Mouse (Mus musculus): Measurements from ENCODE around the gene Sox30. TPM values are rescaled to one million over a fixed set of nuclear protein-coding genes. Genes with fewer than 3 reads are reported as not detected.

Gene Sox30
- total RNA-seq (2015): not detected in 2 replicates
- total RNA-seq (2017): not detected in 2 replicates

DNA sequence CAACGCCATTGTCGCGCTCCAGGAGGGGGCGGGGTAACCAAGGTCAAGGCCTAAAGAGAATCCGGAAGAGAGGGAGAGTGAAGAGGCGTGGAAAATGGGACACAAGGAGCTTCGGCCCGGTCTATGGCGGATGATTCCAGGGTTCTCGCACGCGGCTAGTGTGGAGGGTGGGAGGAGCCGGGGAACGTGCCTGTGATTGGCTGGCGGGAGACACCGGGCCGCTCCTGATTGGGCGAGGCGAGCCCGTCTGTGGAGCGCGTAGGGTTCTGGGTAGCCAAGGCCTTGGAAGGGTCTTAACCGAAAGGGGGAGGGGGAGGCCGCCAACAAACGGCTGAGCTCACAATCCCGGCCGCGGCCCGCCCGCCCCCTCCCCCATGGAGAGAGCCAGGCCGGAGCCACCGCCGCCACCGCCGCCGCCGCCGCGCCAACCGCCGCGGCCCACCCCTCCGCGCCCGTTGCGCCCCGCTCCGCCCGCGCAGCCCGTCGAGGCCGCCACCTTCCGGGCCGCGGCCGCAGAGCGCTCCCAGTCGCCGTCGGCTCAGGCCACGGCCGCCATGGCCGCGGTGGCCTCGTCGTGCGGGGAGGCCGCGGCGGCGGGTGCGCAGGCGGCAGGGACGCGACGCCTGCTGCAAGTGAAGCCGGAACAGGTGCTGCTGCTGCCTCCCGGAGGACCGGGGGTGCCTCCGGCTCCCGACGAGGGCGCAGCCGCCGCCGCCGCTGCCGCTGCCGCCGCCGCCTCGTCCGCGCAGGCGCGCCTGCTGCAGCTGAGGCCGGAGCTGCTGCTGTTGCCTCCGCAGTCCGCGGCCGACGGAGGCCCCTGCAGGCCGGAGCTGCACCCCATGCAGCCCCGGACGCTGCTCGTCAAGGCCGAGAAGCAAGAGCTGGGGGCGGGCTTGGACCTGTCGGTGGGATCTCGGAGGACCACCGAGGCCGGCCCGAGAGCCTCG is at the start of gene Sox30:
Gene Sox30, plus strand, starts transcription at position 365 of the 947 bp plus-strand sequence.
- peak; percentile 73 for ATAC-seq (replicated peaks; ENCODE audit: poor library complexity)

DNA sequence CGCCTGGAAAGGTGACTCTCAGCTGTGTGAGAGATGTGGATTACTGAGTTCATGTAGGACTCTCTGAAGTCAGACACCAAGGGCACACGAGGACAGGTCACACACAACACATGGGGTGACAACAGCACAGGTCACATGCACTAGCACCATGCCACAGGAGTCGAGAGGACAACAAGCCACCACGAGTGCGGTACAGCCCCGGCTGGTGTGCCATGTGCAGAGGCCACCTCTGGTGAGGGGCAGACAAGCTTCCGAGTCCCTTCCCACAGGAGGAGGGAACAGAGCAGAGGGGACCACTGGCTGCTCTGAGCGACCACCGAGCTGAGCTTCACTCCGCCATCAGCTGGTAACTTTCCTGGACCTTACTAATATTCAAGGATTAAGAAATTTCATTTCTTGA is 47.3 kb upstream of the Sox30 start:
- ATAC-seq (replicated peaks; ENCODE audit: poor library complexity): no peak

DNA sequence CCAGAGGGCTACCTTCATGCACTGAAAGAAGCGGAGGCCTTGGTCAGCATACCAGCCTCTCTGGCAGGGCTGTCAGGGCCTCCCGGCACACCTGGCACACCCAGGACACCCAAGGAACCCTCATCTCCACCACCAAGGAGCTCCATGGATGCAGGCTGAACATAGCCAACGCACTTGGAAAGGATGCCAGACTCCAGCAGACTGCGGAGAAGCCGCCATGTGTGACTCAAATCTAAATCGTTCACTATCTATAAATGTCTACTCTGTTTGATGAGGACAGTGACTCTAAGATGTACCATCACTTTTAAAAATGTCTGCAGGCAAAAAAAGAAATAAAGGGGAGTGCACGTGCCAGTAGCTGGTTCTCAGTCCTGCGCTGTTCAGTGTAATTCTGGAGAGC is 42.6 kb upstream of the Sox30 start:
- no peak for ATAC-seq (replicated peaks; ENCODE audit: poor library complexity)

DNA sequence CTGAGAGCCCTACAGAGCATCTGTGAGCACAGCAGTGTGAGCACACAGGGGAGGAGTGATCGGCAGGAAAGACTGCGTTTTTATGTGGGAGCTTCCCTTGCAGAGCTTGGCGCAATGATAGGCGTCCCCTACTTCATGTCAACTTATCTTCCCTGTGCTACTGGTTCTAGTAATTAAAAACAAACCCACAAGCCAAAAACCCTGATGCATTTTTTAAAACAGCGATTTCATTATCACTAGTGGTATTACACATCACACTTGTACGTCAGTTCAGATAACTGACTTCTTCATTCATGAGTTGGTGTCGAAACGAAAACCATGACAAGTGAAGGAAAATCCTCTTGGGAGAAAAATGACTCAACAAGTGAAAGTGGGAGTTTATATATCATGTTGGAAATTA is 41.2 kb upstream of the Sox30 start:
- ATAC-seq (replicated peaks; ENCODE audit: poor library complexity): peak; percentile 64

DNA sequence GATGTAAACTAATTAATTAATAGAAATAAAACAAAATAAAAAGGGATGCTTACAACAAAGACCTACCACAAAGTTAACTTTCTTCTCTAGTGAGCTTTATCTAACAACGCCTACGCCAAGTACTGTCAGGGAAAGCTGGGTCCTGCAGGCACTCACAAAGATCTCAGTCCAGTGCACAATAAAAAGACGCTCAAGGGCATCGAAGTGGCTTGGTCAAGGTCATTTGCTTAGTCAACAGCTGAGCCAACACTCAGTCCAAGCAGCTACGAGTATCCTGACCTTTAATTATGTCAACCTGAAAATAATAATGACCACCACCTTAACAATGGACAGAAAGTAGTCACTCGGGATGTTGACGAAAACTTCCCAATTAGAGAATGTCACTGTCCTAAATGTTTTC is 37.8 kb upstream of the Sox30 start:
- no peak for ATAC-seq (replicated peaks; ENCODE audit: poor library complexity)

DNA sequence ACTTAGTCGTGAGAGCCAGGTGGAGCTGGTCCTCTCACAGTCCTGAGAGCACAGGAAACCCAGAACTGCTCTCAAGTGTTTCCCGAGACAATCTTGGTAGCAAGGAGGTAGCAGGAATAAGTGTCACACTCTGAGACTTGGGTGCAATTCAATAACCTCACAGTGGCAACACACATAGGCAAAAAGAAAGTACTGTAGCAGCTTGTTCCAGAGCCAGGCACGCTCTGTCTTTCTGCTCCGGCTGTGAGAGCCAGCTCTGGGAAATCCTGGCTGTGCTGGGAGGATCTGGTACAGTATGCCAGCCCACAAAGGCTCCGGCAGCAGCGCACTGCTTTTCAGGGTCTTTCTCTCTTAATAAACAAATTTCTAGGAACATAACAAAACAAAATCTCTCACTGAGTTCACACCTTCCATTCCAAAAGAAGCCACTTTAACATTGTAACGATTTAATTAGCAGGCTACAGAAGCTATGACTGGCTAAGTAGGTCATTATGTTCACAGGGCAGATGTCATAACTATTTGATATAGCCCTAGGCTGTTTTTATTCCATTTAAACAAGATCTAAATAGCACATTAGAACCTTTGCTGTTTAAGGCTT is 36.9 kb upstream of the Sox30 start:
- no peak for ATAC-seq (replicated peaks; ENCODE audit: poor library complexity)

DNA sequence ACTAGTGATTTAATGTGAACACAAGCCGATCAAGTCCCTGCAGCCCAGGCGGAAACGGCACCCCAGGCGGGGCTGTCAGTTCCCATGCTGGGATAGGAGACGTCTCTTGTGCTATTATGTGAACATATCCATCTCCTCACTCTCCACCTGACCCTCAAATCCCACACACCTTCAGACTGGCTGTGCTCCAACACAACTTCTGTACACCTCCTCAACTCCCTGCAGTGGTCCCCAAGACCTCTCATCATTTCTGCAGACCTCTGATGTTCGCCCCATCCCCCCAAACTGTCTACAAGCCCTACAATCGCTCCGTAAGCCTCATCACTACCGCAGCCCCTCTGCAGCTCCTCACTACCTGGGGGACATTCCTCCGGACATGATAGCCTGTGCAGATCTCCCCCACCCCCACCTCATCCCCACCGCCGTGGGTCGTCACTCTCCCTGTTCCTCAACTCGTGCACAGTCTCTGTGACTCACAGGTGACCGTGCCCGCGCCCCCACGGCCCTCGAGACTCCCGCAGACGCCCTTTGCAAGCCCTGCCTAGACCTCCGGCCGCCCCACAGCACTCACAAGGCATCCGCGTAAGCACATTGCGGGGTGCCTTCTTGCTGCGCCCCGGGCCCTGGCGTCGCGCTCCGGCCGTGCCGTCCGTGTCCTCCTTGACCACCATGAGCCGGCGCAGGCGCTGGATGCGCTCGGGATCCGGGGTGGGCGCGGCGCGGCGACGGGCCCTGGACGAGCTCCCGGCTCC is 36.0 kb upstream of the Sox30 start:
- ATAC-seq (replicated peaks; ENCODE audit: poor library complexity): peak; percentile 21

DNA sequence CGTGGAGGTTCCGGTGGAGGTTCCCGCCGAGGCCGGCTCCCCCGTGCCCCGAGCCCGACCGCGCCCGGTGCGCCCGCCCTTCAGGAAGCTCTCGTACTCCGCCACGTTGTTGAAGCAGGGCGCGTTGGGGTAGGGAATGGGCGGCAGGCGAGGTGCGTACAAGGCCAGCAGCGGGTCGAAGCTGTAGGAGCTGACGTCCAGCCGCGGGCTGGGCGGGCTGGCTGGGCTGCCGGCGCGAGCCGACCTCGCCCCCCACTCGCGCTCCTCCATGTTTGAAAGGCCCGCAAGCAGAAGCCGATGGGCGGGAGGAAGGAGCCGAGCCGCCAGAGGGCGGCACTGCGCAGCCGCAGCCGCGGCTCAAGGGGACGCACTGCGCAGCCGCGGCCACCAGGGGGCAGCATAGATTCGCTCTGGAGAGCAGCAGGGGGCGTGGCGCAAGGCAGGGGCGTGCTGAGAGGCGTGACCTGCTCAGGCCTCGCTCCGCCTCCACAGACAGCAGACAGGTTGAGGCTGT is 35.4 kb upstream of the Sox30 start, which contains the start of gene Lsm11:
Gene Lsm11, minus strand, starts transcription at position 293 of the 514 bp plus-strand sequence.
- peak; percentile 94 for ATAC-seq (replicated peaks; ENCODE audit: poor library complexity)

DNA sequence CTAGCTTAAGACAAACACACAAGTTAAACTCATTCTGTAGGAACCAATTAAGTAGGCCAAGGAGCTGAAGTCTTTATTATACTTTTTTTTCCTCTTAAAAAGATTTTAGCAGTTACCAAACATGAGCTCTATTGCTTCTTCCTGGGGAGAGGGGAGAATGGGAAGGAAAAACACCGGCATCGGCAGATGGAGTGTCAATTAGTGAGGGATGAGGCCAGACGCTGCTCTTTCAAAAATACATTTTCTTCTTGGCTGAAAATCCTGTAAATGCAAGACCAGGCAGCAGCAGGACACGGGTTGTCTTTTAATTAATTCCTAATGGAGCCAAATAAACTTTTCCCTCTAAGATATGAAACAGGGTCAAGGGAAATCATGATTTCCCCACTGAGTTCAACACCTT is 33.3 kb upstream of the Sox30 start:
- no peak for ATAC-seq (replicated peaks; ENCODE audit: poor library complexity)

DNA sequence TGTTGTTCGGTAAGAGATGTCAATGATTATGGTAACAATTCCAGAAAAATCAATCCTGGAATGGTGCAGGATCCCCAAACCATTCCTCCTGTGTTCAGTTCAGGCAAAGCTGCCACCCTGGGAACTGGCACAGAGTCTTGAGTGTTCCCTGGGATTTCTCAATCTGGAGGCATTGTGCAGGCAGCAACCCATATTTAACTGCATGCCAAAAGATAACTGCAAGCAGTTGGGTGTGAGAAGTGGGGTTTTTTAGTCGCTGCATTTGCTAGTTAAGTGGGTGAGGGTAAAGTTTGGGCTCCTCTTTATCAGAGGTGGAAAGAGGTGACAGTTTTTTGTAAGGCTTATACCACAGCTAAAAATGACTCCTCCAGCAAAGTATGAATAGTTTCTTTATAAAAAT is 32.6 kb upstream of the Sox30 start:
- ATAC-seq (replicated peaks; ENCODE audit: poor library complexity): no peak

DNA sequence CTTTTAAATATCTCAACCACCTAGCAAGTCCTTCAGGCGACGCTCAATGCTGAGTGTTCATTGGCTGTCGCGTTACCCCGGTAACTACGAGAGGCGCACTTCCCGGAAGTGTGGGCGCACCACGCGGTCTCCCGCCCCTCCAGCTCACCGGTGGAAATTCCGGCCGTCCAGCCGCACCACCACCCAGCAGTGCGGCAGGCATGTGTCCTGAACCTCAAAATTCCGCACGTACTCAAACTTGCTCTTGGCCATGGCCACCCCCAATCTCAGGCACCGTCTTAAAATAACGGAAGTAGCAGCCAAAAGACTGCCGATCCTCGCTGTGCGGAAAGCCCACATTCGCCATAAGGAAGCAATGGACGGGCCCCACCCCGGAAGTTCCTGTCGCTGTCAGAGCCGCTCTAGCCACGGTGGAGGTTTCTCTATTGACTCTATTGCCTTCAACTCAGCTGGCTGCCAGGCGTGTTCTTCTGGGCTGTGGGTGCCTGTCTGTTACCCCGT is 24.9 kb upstream of the Sox30 start, which contains the start of gene Thg1l:
Gene Thg1l, minus strand, starts transcription at position 368 of the 501 bp plus-strand sequence.
- peak; percentile 97 for ATAC-seq (replicated peaks; ENCODE audit: poor library complexity)

DNA sequence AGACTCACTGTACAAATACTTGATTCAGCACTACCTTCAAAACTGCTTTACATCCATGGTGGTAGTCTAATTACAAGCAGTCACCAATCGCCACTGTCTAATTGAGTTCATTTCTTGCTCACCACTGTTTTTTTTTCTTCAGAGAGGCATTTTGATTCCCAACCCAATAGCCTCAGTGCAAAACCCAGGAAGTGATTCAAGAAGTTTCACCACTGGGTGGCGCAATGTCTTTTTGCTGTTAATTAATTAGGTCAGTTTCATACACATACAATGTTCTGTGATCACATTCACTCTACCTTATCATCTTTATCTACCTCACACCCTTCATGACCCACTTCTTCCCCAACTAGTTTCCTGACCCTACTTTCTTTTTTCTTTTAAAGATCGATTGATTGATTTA is 20.5 kb upstream of the Sox30 start:
- ATAC-seq (replicated peaks; ENCODE audit: poor library complexity): peak; percentile 47

DNA sequence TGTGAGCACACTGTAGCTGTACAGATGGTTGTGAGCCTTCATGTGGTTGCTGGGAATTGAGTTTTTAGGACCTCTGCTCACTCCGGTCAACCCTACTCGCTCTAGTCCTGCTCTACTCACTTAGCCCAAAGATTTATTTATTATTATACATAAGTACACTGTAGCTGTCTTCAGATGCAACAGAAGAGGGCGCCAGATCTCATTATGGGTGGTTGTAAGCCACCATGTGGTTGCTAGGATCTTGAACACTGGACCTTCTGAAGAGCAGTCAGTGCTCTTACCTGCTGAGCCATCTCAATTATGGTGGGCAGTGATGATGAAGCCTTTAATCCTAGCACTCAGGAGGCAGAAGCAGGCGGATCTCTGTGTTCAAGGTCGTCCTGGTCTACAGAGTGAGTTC is 20.1 kb upstream of the Sox30 start:
- no peak for ATAC-seq (replicated peaks; ENCODE audit: poor library complexity)

DNA sequence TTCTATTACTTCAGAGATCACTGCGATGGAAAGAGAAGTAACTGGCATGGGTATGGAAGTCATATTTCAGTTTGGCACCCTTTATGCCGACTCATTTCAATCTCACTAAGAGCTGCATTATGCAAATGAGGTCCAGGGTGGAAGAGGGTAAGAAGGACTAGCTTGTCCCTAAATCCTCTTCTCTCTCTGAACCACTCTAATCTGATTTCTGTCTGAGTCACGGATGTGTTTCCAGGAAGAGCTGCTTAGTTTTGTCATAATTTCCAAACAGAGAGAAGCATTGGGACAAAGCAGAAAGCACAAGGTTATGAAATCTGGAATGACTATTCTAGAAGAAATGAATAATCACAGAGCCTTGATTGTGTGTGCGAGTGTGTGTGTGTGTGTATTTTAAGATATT is 13.2 kb upstream of the Sox30 start:
- no peak for ATAC-seq (replicated peaks; ENCODE audit: poor library complexity)

DNA sequence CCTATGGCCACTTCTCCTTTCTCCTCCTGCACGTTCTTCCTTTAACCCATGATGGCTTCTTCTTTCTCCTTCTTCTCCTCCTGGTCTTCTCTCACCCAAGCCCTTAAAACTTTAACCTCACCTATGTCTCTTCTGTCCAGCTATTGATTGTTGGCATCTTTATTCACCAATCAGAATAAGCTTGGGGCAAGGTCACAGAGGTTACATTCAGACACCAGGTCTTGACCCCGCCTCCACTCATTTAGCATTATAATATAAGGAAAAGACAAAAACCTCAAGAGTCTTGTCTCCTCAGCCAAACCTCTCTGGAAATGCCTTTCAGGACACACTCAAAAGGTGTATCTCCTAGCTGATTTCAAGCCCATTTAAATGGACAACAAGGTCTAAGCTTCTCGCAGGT is 11.6 kb upstream of the Sox30 start:
- no peak for ATAC-seq (replicated peaks; ENCODE audit: poor library complexity)

DNA sequence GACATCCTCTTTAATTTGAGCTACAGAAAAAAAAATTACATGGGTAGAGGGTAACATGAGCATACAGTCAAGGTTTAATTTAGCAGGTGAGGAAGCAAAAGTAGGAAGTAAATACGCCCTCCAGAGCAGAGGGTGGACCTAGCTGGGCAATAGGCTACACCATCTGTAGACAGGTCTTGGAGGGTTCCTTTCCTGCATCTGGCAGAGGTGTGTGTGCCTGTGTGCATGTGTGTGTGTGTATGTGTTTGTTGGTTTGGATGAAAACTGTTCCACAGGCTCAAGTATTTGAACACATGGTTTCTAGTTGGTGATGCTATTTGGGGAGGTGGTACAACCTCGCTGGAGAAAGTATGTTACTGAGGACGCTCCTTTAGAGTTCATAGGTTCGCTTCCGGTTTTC is 6.5 kb upstream of the Sox30 start:
- no peak for ATAC-seq (replicated peaks; ENCODE audit: poor library complexity)

DNA sequence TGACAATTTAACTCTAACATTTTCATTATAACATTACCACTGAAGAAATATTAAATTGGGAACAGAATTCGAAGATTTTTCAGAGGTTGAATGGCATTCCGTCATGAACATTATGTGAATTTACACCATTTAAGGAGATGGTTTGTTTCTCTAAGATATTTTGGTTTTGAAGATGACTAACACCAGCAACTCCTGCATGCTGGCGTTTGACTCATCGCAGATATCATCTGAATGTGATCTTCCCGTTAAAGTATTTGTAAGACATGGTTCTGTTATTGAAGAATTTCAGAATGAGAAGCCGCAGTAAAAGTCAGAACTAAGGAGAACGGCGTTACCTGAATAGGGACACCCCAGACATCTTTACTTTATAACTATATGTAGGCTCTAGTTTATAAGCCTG is 5.6 kb upstream of the Sox30 start:
- ATAC-seq (replicated peaks; ENCODE audit: poor library complexity): no peak

DNA sequence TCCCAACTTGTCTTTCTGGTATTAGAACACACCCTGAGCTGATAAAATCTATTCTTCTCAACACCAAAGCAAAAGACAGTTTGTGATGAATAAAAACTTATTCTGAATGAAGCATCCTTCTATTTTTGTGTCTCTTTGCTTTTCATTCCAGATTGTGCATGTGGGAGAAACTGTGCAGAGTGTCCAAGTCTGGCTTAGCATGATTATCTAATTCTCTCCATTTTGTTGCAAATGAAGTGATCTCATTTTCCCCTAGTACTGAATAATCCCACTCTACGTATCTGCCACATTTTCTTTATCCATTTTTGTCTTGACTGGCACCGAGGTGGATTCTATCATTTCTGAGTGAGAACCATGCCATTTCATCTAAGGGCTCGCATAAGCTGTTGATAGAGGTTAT is 4.0 kb upstream of the Sox30 start:
- no peak for ATAC-seq (replicated peaks; ENCODE audit: poor library complexity)

DNA sequence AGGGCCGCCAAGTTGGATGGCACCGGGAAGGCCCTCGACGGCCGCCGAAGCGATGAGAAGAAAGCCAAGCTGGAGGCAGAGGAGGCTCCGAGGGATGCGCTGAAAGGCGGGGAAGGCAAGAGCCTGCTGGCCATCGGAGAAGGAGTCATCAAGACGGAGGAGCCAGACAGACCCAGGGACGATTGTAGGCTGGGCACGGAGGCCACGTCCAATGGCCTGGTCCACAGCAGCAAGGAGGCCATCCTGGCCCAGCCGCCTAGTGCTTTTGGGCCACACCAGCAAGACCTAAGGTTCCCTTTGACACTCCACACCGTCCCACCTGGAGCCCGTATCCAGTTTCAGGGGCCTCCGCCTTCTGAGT is 763 bp downstream of the Sox30 start:
- ATAC-seq (replicated peaks; ENCODE audit: poor library complexity): no peak

DNA sequence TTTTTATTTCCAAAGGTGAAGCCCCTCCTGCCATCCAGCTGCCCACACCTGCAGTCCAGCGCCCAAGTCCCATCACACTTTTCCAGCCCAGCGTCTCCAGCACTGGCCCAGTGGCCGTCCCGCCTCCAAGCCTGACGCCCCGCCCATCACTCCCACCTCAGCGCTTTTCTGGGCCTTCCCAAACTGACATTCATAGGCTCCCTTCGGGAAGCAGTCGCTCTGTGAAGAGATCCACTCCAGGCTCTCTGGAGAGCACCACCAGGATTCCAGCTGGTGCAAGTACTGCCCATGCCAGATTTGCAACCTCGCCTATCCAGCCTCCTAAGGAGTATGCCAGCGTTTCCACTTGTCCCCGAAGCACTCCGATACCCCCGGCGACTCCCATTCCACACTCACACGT is 11.5 kb downstream of the Sox30 start:
- no peak for ATAC-seq (replicated peaks; ENCODE audit: poor library complexity)

DNA sequence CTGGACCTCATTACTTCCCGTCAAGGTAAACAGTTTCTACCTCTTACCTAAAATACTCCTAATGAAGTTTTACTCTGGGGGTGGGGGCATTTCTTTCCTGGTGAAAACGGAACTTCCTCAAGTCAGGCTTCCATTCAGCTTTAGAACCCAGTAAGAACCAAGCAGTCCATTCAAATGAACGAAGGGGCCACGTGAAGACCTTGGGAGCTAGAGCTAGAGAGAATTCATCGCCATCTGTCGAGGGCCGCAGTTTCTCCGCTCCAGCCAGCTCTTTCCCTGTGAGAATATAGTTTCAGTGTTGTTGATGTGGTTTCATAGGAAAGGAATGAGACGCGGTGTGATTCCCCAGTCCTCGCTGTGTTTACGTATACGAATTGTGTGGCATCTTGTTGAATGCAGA is 12.0 kb downstream of the Sox30 start:
- ATAC-seq (replicated peaks; ENCODE audit: poor library complexity): no peak
